Mouse (Mus musculus) stomach, postnatal 0 days (tissue): ENCODE measurements around the gene Gpc1. TPM values are rescaled to one million over a fixed set of nuclear protein-coding genes. Genes with fewer than 3 reads are reported as not detected.

ENCODE experiments used
- ATAC-seq: fragments of 200-750 bp; cut with Nextera tagmentation; 2 replicates; pipeline ENCODE4 v1.8.0; 2017; ENCODE audit not compliant: low FRiP score, low TSS enrichment
- DNase-seq: peaks from one replicate; pipeline ENCODE4 v3.0.0-alpha.2; 2016; ENCODE audit warnings: low spot score
- H3K27ac ChIP-seq: fragments of 300-500 bp; sonication (generic); replicated peaks from 2 replicates; pipeline ENCODE4 v1.5.1; 2014; ENCODE audit warnings: mild to moderate bottlenecking, control low read depth
- H3K27me3 ChIP-seq: fragments of 300-500 bp; sonication (generic); 2 replicates; pipeline ENCODE4 v1.6.1; 2014; ENCODE audit warnings: low read length; ENCODE audit not compliant: control insufficient read depth, insufficient read depth
- H3K36me3 ChIP-seq: fragments of 300-500 bp; sonication (generic); 2 replicates; pipeline ENCODE4 v1.6.1; 2014; ENCODE audit warnings: low read length, mixed read lengths; ENCODE audit not compliant: control insufficient read depth, insufficient read depth
- H3K4me1 ChIP-seq: fragments of 300-500 bp; sonication (generic); replicated peaks from 2 replicates; pipeline ENCODE4 v1.6.1; 2014; ENCODE audit warnings: antibody characterized with exemption; ENCODE audit not compliant: control insufficient read depth, insufficient read depth
- H3K4me2 ChIP-seq: fragments of 300-500 bp; sonication (generic); replicated peaks from 2 replicates; pipeline ENCODE4 v1.6.1; 2014; ENCODE audit warnings: low read depth, mild to moderate bottlenecking, control low read depth, moderate library complexity
- H3K4me3 ChIP-seq: fragments of 300-500 bp; sonication (generic); 2 replicates; pipeline ENCODE4 v1.5.1; 2014; ENCODE audit warnings: low read depth, low read length, control low read depth
- H3K9ac ChIP-seq: fragments of 300-500 bp; sonication (generic); 2 replicates; pipeline ENCODE4 v1.6.1; 2014; ENCODE audit warnings: mild to moderate bottlenecking, low read length, control low read depth, mixed read lengths
- H3K9me3 ChIP-seq: fragments of 300-500 bp; sonication (generic); 2 replicates; pipeline ENCODE4 v1.6.1; 2016; ENCODE audit warnings: low read length; ENCODE audit not compliant: control insufficient read depth
- CTCF ChIP-seq: IDR thresholded peaks from 2 replicates; pipeline ENCODE4 v1.5.1; 2016; ENCODE audit warnings: antibody characterized with exemption, low read depth, mild to moderate bottlenecking, moderate library complexity
- EP300 ChIP-seq: optimal IDR thresholded peaks from 2 replicates; pipeline ENCODE3; 2016; ENCODE audit warnings: antibody characterized with exemption
- WGBS: fragments of 180-500 bp; shearing (Covaris S2); extraction: QIAGEN DNeasy Blood & Tissue Kit; methylation state at CpG from one replicate; pipeline ENCODE4 v1.1.7; 2014; 5-methylcytosine and 5-hydroxymethylcytosine counted together
- polyA plus RNA-seq: library from polyadenylated mRNA; unstranded; fragments of >200 nt; fragmentation: Nextera tagmentation; extraction: Ambion mirVana; gene quantifications from 2 replicates; pipeline ENCODE4 v1.2.1, GENCODE M21; 2015

Gene Gpc1
- polyA plus RNA-seq, 1 experiment from 2014 or later, result 14.0 TPM

- Histone ChIP-seq H3K9me3 (no peaks in the 10 kb centered on the region), H3K4me3 (no peak overlapping the region), H3K4me1 (no peaks in the 10 kb centered on the region), H3K9ac (no peak overlapping the region), H3K36me3 (no peaks in the 10 kb centered on the region), H3K27me3 (no peaks in the 10 kb centered on the region), H3K27ac (no peak overlapping the region), H3K4me2 (no peak overlapping the region)
- DNase-seq (no peak), ATAC-seq (no peak)
- no peak for TF ChIP-seq CTCF
- 72% methylated on average over 5 of the region's 5 CpGs for WGBS
Observed at GRCm38 (mm10) chr1:92815756-92816294, 15.6 kb upstream of the Gpc1 start.

- no peaks in the 10 kb centered on the region for H3K36me3 ChIP-seq
Observed at GRCm38 (mm10) chr1:92830626-92831187, 738 bp upstream of the Gpc1 start.

GRCm38 (mm10) chr1:92832011-92833010, 866 bp downstream of the Gpc1 start:
- under 1% methylated on average over 62 of the region's 62 CpGs for WGBS
- peak overlapping the region; percentile 71 for H3K9ac ChIP-seq
- H3K4me1 ChIP-seq, result no peaks in the 10 kb centered on the region; the same call in 1 of the 2 replicates
- no peaks in the 10 kb centered on the region for H3K36me3 ChIP-seq
- ATAC-seq (no peak), DNase-seq (peak; percentile 55)
- H3K4me3 ChIP-seq, result peak overlapping the region; percentile 63
- H3K9me3 ChIP-seq, result no peaks in the 10 kb centered on the region
- H3K27me3 ChIP-seq, result no peaks in the 10 kb centered on the region
- H3K4me2 ChIP-seq, result peak overlapping the region; percentile 93
- TF ChIP-seq CTCF, result peak; percentile 38
- TF ChIP-seq EP300, result no peak
- H3K27ac ChIP-seq, result peak overlapping the region; percentile 84

More at GRCm38 (mm10) chr1:92830626-92831187, 738 bp upstream of the Gpc1 start:
- Histone ChIP-seq H3K4me3 (peak overlapping the region; percentile 63), H3K9me3 (no peaks in the 10 kb centered on the region), H3K27me3 (no peaks in the 10 kb centered on the region), H3K9ac (no peak overlapping the region), H3K27ac (no peak overlapping the region), H3K4me2 (peak overlapping the region; percentile 93), H3K4me1 (no peaks in the 10 kb centered on the region; the same call in 1 of the 2 replicates)
- TF ChIP-seq EP300 (no peak), CTCF (no peak)
- 10% methylated on average over 13 of the region's 13 CpGs for WGBS
- DNase-seq (no peak), ATAC-seq (no peak)

- Histone ChIP-seq H3K4me3 (no peak overlapping the region), H3K4me2 (no peak overlapping the region), H3K27me3 (no peaks in the 10 kb centered on the region), H3K4me1 (no peaks in the 10 kb centered on the region; the same call in 1 of the 2 replicates), H3K27ac (no peak overlapping the region), H3K9ac (no peak overlapping the region), H3K9me3 (no peaks in the 10 kb centered on the region), H3K36me3 (no peaks in the 10 kb centered on the region)
- no peak for TF ChIP-seq EP300
- TF ChIP-seq CTCF, result peak; percentile 96
- peak; percentile 82 for DNase-seq
- WGBS, result 68% methylated on average over 7 of the region's 7 CpGs
- peak; percentile 39; the same call in 1 of the 2 replicates for ATAC-seq
Observed at GRCm38 (mm10) chr1:92833987-92834706, 2.7 kb downstream of the Gpc1 start.

GRCm38 (mm10) chr1:92837931-92838833, 6.7 kb downstream of the Gpc1 start:
- WGBS, result 62% methylated on average over 14 of the region's 14 CpGs
- Histone ChIP-seq H3K9ac (no peak overlapping the region), H3K4me1 (no peaks in the 10 kb centered on the region), H3K27ac (no peak overlapping the region), H3K4me2 (no peak overlapping the region), H3K4me3 (no peak overlapping the region), H3K9me3 (no peaks in the 10 kb centered on the region), H3K36me3 (no peaks in the 10 kb centered on the region), H3K27me3 (no peaks in the 10 kb centered on the region)
- no peak for ATAC-seq
- DNase-seq, result no peak
- no peak for TF ChIP-seq CTCF
- TF ChIP-seq EP300, result no peak
